Mouse (Mus musculus) erythroblast, embryonic 14.5 days (primary cell): Measurements from ENCODE around the gene Vpreb1.

Source experiments
- GATA1 ChIP-seq: IDR thresholded peaks from 2 replicates; pipeline ENCODE4 v1.6.1; 2012; ENCODE audit warnings: low read length, inconsistent platforms, mixed read lengths
- TAL1 ChIP-seq: IDR thresholded peaks from 3 replicates; pipeline ENCODE4 v1.6.1; 2012; ENCODE audit warnings: low read length, inconsistent platforms, mixed read lengths

- TF ChIP-seq GATA1 = no peak
- no peak for TF ChIP-seq TAL1
These were observed 25.9 kb upstream of the Vpreb1 start, which contains the start of gene Ppm1f for GRCm38 (mm10) chr16:16896382-16897055.
